Mouse (Mus musculus): ENCODE data around the gene Etnk2. TPM values are rescaled to one million over a fixed set of nuclear protein-coding genes. Genes with fewer than 3 reads are reported as not detected.

Etnk2 gene
- total RNA-seq, 2 experiments from 2014 or later, result 8.1 to 12.1 TPM

DNA sequence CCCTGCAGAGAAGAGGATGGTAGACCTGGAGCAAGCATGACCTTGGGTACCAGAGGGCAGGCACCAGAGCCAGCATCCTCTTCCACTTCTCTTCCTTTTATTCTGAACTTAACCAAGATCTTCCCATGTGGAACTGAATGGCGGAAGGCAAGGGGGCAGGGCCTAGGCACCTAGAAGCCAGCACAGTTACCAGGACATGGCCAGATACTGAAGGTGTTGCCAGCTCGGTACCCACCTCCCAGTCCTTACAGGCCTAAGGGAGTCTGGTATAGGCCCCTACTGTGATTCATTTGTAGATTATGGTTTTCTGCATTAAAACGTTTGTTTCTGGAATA lies 16.6 kb downstream of the Etnk2 start:
- DNase-seq (ENCODE audit: low spot score in 2 of 2), result no peak

DNA sequence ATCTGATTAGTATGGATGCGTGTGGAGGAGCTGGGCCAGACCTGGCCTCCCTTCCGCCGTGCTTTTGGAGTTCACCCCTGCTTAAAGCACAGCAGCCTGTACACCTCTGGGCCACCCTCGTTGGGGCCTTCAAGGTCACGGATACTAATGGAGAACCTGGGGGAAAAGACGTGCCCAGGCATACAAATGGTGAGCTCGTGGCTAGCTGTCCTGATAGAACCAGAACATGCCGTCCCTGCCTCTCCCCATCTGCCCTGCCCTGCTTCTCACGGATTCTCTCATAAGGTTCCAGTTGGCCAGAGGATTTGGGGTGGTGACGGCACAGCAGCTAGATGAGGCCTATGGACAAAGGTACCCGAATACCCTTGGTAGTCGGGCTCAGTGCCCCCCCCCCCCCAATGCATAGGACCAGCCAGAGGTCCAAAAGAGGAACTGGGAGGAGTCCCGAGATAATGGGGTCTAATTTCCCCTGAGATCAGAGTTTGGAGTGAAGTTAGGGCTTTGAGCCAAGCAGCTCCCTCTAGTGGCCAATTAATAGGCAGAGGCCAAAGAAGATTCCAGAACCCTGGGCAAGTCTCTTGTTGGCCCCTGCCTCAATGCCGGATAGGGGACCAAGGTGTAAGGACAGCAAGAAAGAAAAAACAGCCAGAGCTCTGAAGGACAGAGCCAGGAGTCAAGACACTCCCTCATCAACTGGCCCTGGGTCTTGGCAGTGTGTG lies 17.1 kb downstream of the Etnk2 start:
- DNase-seq (ENCODE audit: low spot score in 2 of 2), result no peak

DNA sequence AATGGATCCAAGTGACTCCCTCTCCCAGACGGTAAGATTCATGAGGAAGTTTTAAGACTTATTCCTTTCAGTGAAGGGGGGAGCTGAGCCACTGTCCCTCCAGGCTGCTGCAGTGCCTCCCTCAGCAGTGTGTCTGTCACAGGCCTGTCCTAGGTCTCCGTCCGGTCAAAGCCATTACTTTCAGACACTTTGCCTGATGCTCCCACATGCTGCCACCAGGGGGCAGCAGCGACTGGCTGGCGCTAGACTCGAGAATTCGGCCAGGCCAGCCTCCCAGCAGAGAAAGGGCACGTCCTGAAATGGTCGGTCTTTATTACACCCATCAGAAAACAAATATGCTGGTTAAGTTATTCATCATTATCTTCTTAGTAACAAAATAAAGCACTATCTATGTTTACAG lies 18.6 kb downstream of the Etnk2 start:
- peak in 1 of 2 experiments; percentile 48 for DNase-seq (ENCODE audit: low spot score in 2 of 2)

DNA sequence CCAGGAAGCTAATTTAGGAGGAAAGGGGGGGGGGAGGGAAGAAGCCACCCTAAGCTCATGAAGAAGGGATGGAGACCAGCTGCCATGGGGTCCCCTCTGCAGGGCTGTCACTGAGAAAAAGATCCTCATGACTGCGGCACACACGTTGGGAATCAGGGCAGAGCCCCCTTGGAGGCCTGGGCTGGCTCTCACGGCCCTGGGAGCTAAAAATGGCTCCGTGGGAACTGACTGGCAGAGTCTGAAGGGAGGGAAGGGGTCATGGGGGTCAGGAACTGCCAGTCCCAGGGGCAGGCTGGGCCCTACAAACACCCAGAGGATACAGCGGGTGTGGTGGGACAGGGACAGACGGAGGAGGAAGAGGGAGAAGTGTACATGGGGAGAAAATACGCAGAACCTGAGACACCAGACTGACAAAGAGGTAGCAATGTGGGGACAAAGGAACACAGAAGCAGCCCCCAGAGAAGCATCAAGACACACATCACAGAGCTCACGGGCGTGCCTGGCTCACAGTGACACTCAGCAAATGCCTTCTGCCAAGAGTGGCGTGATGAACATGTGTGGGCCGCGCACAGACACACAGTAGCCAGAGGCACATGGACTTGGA lies 19.3 kb downstream of the Etnk2 start:
- no peak for DNase-seq (ENCODE audit: low spot score in 2 of 2)

DNA sequence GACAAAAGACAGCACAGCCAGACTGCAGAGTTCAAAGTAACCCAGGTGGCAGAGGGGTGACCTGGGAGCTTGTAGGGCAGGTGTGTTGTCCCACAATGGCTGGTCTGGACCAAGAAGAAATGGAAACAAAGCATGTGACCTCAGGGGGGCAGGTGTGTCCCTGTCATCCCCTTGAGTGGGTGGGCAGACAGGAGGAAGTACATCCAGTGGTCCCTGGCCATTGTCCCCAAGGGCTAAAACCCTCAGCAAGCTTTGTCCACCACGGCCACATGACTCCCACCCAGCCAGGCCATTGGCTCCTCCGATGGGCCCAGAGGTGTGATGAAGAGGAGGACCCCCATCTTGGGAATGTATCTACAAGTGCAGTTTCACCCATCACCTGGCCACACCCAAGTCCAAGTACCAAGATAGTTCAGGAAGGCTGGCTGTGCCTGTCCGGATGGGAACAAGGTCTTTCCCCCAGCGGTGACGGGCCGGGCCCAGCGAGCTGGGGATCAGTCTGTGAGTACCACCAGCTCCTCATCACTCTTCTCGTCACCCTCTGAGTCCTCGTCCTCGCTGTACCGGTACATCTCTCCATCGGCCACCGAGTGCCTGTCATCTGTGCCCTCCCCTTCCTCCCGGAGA lies 19.9 kb downstream of the Etnk2 start:
- DNase-seq (ENCODE audit: low spot score in 2 of 2), result no peak

DNA sequence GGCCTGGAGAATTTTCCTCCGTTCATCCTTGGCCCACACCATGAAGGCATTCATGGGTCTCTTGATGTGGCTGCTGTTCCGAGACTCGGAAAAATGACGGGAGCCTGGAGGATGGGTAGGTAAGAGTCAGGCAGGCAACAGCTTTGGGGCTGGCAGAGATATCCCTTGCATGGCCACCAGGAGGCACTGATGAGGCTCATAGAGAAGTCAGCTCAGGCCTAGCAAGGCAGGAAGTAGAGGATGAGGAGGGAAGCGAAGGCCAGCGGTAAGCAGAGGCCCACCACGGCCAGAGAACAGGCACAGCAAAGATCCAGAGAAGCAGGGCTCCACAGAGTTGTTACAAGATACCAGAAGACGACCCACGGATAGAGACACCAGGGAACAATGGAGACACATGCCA lies 22.1 kb downstream of the Etnk2 start:
- peak in 1 of 2 experiments; percentile 53 for DNase-seq (ENCODE audit: low spot score in 2 of 2)

DNA sequence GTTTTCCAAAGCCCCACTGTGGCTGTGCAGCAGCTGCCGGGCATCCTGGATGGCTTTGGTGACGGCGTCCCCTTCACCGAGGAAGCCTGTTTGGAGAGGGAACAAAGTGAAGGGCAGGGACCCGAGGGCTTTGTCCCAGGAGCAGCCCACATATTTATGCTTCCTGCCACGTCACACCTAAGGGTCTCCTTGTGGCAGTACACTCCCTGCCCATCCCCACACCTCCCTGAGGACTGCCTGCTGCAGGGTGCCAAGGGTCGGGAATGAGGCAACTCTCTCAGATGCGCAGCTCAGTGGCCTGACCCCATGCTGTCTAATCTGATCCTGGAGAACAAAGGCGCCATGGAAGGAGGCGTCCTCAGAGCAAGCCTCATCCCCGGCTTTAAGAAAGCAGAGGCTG lies 22.8 kb downstream of the Etnk2 start:
- DNase-seq (ENCODE audit: low spot score in 2 of 2), result no peak

DNA sequence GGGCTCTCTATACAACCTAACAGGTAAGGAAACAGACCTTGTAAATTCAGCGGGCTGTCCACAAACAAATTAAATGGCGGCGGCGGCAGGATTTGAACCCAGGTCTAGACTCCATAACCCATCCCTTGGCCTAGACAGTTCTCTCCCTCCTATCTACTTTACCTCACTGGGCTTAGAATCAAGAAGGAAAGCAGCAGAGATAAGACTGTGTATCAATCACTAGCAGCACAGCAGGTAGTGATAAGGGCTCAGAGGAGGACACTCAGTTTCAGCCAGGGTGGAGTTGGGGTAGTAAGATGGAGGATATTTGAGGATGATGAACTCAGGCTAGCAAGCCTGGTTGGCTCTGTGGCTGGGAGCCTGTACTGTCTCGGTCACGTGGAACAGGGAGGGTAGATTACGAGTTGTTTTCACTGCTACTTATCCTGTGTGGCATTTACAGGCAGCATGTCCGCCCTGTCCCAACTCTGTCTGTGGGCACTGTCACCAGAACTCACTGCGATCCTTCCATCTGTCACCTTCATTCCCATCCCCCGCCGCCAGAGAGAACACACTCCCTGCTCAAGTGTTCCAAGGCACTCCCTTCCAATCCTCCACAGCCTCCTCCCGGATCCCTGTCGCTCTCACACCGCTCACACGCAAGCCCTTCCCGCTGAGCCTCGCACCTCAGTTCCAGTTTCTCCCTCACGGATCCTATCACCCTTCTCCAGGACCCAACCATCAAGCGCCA lies 24.3 kb downstream of the Etnk2 start:
- no peak for DNase-seq (ENCODE audit: low spot score in 2 of 2)

DNA sequence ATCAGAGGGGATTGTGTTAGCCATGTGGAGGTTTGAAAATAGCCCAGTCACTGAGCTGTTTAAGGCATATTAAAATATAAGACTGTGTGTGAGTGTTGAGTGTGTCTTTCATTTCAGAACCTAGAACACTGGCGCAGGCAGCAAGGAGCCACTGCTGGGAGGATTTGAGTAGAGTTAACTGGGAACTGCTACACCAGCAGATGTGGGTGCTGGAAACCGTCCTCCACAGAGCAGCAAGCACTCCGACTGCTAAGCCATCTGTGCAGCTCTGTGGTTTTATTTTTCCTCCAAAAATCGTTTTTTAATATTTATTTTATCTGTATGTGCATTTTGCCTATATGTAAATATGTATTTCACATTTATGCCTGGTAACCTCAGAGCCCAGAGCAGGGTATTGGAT lies 31.3 kb downstream of the Etnk2 start:
- DNase-seq (ENCODE audit: low spot score in 2 of 2), result no peak

DNA sequence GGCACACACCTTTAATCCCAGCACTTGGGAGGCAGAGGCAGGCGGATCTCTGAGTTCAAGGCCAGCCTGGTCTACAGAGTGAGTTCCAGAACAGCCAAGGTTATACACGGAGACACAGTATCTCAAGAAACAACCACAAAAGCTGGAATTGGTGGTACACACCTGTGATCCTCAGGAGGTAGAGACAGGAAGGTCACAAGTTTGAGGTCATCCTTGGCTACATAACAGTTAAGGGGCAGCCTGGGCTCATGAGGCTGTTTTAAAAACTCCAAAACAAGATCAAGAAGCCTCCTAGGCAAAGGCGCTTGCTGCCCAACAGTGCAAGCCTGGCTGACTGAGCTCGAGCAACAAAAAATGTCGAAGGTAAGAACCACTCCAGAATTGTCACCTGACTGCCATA lies 33.3 kb downstream of the Etnk2 start:
- DNase-seq (ENCODE audit: low spot score in 2 of 2), result no peak

DNA sequence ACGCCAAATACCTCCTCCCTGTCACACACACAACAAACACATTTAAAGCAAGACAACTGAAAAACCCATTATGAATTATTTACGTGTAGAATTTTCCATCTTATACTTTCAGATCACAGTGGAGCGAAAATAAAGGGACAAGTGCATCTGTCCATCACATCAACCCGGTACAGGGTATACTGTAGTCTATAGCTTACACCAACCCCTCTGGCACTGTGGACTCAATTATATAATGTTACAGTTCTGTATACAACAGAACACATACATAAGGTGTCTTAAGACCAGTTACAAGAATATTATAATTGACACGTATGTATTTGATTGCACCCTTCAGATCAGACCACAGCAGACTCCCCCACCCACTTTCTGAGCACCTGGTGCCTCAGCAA lies 33.7 kb downstream of the Etnk2 start:
- no peak for DNase-seq (ENCODE audit: low spot score in 2 of 2)

DNA sequence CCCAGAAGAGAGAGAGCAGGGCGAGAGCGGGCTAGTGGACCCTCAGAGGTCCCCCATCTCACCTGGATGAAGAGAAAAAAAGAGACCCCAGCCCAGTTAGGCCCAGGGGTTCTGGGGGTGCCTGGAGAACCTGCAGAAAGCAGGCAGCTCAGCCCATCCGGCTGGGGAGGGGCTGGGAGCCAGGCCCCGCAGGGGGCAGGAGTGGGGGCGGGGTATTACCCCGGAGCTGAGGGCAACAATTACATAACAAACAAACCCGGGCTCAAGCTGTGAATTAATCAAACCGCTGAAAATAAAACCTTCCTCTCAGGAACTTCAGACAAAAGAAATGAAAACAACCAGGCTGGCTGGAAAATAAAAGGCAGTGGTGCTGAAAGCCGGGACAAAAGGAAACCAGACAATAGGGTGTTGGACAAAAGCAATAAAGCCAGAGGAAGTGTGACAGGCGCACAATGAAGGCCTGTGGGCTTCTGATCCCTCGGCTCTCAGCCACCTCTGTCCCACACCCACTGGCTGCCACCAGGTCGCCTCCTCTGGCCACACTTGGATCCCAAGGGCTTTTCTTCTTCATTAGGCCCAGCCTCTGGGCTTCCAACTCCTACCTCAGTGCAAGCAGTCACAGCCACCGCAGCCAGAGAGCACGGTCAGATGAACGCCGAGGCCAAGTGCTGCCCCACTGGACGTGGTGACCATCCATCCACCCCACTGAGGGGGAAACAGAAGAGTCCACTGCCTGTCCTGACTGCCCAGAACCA lies 34.3 kb downstream of the Etnk2 start:
- DNase-seq (ENCODE audit: low spot score in 2 of 2), result no peak

DNA sequence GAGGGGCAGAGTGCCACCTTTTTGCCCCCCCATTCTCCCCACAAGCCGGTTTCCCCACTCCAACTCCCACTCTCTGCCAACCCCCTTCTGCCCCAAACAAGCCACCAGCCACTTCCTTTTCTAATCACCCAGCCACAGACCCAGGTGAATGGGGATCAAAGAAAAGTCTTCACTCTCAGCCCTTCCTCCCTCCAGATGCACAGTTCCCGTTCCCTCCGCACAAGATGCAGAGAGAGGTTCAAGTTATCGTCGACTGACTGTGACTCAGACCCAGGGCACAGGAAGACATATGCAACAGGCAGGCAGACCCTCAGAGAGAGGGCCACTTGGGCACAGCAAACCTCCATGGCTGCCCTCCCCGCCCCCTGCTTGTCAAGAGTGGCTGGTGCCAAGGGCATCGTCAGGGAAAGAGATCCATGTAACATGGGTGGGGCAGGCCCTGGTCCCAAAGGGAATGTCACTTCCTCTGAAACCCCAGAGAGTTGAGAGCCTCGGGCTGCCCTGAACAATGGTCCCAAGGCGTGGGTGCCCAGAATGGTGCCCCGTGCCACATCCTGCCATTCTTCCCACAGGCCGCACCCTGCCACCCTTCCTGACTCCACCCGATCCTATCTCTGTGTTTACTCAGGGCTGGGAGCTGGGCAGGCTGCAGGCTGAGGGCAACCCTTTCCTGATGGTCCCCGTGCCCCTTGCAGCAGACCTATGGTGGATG lies 36.8 kb downstream of the Etnk2 start:
- no peak for DNase-seq (ENCODE audit: low spot score in 2 of 2)

DNA sequence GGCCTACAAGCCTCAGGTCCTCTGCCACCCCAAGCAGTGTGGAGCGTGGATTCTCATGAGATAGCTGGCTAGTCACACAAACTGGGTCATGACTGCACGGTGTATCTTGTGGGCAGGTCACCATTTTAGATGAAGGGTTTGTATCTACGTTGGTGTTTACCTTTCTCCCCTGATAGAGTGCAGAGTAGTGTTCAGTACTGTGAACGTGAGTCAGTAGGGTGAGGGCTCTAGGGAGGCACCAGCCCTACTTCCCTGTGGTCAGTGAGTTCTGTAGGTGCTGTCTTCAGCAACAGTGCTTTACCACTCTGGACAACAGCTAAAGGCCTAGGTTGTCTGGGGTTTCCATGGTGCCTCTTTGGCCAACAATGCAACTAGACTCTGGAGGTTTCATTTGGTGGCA lies 40.6 kb downstream of the Etnk2 start:
- DNase-seq (ENCODE audit: low spot score in 2 of 2), result no peak

DNA sequence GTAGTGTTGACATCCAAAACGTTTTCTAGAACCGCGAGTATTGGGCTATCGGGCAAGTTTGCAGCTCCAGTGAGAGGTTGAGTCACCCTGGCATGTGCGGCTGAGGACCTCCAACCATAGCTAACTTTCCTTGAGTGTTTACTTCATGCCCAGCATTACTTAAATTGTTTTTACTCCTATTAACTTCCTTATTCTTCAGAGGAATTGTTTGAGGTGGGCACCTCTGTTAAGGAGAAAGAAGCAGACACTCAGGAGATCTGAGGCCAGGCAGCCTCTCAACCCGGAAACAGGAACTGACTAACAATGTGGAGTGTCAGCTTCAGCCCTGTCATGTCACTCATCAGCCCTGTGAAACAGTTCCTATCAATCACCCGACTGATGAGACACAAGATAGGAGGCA lies 43.2 kb downstream of the Etnk2 start:
- DNase-seq (ENCODE audit: low spot score in 2 of 2), result no peak

DNA sequence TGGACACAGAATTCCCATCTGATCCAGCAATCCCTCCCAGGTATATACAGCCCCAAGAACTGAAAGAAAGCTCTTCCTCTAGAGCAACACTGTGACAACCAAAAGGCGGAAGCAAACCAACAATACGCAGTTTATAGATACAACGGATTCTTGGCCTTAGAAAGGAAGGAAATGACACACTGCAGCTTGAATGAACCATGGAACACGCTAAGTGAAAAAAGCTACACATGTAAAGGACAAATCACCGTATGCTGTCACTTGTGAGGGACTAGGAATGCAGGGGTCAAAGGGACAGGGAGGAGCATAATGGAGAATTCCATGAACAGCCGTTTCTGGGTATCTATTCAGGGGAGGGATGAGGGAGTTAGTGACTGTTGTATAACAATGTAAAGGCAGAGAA lies 44.1 kb downstream of the Etnk2 start:
- DNase-seq (ENCODE audit: low spot score in 2 of 2), result no peak

DNA sequence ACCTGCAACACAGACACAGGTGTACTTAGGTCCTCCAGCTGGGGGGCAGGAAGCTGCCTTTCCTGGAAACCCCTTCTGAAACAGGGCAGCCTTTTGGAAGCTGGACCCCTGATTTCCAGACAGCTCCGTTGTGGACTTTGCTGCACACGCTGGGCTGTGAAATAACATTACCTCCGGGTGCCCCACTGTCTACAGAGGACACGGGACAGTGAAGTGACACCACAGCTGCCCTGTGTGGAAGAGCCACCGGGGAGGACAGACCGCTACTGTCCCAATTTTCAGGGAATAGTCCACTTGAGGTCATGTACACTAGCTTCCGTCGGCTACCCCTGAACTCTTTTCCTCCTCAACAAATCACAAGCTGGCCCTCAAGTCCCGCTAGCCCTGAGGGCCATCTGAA lies 44.9 kb downstream of the Etnk2 start:
- DNase-seq (ENCODE audit: low spot score in 2 of 2), result no peak

DNA sequence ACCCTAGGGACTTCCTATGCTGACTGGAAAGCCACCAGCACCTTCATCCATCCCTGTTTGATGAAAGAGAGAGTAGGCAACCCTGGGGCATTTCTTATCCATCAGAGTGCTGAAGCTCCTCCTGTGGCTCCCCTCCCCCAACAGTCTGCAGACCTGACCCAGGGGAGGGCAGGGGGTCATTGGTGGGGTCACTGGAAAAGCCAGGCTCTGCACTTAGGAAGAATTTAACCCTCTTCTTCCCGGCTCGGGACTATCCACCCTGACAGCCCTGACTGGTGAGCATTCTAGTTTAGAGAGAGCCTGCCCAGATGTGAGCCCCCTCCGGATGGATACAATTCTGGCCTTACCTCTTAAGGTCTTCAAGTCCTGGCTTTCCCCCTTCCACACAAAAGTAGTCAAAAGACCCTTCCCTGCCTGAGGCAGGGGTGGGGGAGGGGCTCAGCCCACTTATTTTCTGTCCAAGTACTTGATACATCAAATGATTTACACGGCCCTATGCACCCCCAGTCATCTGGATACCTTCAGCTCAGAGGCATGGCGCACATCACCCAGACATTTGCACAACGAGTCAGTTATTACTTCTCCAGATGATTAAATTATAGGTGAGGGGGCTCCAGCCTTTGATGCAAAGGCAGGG lies 45.6 kb downstream of the Etnk2 start:
- no peak for DNase-seq (ENCODE audit: low spot score in 2 of 2)

DNA sequence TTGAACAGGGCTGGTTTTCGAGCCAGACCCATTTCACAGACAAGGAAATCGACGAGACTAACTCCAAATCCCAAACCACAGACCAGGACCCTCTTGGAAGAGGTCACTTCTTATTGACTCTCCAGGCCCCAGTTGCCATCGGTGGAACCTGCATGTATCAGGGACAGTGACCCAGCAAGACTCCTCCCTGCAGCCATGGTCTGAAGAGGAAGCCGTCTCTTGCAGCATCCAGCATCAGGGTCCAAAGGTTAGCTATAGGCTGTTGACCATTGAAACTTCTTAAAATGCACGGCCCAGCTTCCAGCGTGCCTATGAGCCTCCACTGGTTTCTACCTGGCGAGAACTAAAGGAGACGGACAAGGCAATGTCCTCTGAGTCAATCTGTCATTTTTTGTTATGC lies 46.4 kb downstream of the Etnk2 start:
- no peak for DNase-seq (ENCODE audit: low spot score in 2 of 2)

DNA sequence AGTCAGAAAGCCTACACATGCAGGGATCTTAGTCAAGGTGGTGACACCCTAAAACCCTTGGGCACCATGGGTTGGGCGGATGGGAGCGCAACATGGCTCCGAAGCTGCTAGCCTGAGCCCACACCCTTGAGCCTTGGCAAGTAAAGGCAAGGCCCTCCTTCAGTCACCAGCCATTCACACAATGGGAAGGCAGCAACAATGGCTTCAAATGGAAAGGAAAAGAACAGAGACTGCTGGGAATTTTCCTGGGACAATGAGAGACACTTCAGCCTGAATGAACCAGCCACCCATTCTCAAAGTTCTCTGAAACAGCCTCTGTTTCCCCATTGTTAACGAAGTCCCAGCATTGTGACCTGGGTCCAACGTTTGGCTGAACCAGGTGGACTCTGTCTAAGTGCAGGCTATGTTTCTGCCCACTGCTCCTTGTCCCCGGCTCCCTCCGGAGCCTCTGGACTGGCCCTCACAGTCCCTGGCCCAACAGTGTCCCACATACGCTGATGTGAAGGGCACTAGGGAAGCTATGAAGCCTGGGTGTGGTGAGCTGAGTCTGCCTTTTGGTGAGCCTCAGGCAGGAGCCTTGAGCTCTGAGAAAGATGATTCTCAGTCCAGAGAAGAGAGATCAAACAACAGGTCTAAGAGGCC lies 48.3 kb downstream of the Etnk2 start:
- no peak for DNase-seq (ENCODE audit: low spot score in 2 of 2)

Measured in adrenal gland, postnatal 4 days (tissue).